Mouse (Mus musculus) natural killer cell, adult 2 months (primary cell): ENCODE measurements around the gene Neu1.
"Not testable (repeated sequence)": the region's sequence is repeated elsewhere in the genome, so short reads cannot be mapped to it uniquely, and the experiment has no call there.

Experiments used
- DNase-seq, 2 experiments: peaks; one replicate each; pipeline ENCODE4 v3.0.0; 2022; ENCODE audit warnings: low spot score in 2 of 2

Neu1 gene

DNA sequence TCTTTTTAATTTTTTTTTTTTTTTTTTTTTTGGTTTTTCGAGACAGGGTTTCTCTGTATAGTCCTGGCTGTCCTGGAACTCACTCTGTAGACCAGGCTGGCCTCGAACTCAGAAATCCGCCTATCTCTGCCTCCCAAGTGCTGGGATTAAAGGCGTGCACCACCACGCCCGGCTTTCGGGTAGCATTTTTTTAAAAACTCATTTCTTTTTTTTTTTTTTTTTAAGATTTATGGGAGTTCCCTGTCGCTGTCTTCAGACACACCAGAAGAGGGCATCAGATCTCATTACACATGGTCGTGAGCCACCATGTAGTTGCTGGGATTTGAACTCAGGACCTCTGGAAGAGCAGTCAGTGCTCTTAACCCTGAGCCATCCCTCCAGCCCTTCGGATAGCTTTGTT, 29.1 kb upstream of the Neu1 start:
- DNase-seq, result not testable (repeated sequence)

DNA sequence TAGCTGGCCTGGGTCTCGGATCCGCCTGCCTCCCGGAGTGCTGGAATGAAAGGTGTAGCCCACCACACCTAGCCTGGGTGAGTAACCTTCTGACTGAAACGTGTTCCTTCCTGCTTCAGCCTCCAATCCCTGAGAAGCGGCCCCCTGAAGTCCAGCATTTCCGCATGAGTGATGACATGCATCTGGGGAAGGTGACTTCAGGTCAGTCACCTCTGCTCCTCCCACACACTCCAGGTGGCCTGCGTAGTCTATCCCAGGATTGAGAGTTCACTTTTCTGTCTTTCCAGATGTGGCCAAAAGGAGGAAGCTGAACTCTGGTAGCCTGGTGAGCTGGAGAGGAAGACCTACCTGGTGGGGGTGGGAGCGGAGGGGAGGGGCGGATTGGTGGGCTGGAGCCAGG, 28.2 kb upstream of the Neu1 start:
- DNase-seq, result no peak

GRCm38 (mm10) chr17:34910982-34911381, 20.1 kb upstream of the Neu1 start:
- DNase-seq, result no peak

GRCm38 (mm10) chr17:34911945-34912351, 19.1 kb upstream of the Neu1 start:
- DNase-seq, result peak; percentile 80 to 88

GRCm38 (mm10) chr17:34913930-34914665, 17.0 kb upstream of the Neu1 start, which contains the start of gene Slc44a4:
Gene Slc44a4 (plus strand): TSS chr17:34914466.
- DNase-seq, result no peak

DNA sequence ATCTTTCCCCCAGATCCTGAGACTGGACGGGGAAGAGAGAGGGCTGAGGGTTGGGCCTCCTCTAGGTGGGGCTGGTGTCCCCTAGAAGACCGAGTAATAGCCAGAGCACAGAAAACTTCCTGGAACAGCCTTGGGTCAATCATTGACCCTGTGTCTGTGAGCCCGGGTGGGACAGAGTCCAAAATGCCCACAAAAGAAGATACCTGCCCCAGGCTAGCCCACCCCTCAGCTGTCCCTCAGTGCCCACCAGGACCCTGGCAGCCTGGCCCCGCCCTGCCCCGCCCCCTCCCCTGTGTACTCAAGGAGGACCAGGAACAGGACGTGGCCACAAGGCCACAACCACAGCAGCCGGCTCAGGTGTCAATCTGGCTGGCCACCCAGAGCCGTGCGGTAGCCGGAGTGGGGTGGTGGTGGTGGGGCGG, 15.6 kb upstream of the Neu1 start:
- peak in 1 of 2 experiments; percentile 18 for DNase-seq

DNA sequence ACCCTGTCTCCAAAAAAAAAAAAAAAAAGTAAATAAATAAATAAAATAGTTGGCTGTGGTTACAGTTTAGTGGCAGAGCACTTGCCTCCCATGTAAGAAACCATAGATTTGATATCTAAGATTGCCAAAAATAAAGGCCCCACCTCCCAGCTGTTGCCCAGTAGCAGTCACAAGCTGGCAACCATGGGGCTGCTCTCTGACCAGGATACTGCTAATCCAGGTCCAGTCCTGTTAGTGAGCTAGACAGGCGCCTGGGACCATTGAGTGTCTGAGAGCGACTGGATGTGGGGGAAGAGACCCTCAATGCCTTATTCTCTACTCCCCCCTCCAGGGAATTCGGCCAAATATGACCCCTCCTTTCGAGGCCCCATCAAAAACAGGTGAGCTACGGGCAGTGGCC, 14.7 kb upstream of the Neu1 start:
- no peak for DNase-seq

GRCm38 (mm10) chr17:34917188-34917587, 13.9 kb upstream of the Neu1 start:
- DNase-seq, result no peak

GRCm38 (mm10) chr17:34922939-34923338, 8.1 kb upstream of the Neu1 start:
- no peak for DNase-seq

GRCm38 (mm10) chr17:34924258-34924657, 6.8 kb upstream of the Neu1 start:
- no peak for DNase-seq

DNA sequence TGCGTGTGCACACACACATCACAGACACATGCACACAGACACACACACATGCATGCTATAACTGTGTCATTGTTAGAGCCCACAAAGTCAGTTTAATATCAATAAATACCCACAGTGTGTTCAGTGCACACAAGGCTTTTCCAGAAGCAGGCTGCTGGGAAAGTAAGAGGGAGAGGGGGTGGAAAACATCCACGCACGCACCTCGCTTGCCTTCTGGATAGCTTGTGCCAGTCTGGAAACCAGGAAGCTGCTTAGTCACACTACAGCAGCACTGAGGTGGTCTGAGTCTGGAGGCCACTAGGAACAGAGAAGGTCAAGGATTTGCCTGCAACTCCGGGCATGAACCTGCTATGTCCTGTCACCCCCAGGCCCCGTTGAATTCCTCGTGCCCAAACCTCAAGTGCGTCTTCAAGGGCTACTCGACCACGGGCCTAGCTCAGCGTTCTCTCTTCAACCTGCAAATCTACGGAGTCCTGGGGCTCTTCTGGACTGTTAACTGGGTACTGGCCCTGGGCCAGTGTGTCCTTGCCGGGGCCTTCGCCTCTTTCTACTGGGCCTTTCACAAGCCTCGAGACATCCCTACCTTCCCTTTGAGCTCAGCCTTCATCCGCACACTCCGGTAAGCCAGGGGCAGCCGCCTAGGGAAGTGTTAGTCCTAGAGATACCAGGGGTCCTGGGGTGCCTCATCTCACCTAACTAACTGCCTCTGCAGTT, 3.6 kb upstream of the Neu1 start:
- no peak for DNase-seq

DNA sequence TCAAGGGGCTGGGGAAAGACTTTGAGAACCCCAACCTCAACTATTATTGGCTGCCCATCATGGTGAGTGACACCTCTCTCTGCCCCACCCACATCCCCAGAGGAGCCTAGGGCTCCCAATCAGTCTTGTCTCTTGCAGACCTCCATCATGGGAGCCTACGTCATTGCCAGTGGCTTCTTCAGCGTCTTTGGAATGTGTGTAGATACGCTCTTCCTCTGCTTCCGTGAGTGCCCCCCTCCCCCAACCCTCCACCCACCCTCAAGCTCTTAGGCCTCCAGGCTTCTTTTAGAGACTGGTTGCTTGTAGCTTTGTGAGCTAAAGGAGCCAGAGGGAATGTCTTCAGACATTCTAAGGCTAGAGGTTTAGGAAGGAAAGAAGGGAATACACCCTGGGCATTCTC, 2.2 kb upstream of the Neu1 start:
- DNase-seq, result no peak

DNA sequence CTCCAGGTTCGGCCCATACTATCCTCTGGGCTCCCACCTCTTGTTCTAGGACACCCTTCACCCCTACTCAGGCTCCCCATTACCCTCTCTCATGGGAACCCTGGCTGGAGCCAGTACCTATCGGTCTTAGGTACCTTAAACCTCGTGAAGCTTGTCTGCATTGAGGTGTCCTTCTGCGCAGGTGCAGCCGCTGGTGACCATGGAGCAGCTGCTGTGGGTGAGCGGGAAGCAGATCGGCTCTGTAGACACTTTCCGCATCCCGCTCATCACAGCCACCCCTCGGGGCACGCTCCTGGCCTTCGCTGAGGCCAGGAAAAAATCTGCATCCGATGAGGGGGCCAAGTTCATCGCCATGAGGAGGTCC, 664 bp downstream of the Neu1 start:
- DNase-seq, result peak; percentile 13 to 35

DNA sequence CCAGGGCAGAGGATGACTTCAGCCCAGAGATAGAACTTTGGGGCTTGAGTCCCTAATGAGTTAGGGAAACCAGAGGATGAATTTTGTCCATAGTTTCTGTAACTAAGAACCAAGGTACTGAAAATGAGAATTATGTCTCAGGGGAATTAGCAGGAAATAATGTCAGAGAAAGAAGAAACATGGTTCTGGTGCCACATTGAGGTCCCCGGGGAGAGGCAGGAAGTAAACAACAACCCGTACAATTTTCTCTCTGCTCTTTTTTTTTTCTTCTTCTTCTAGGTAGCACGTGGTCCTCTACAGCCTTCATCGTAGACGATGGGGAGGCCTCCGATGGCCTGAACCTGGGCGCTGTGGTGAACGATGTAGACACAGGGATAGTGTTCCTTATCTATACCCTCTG, 1.2 kb downstream of the Neu1 start:
- DNase-seq, result peak in 1 of 2 experiments; percentile 66

- DNase-seq, result no peak
These were observed 3.0 kb downstream of the Neu1 start for GRCm38 (mm10) chr17:34934031-34934430.

DNA sequence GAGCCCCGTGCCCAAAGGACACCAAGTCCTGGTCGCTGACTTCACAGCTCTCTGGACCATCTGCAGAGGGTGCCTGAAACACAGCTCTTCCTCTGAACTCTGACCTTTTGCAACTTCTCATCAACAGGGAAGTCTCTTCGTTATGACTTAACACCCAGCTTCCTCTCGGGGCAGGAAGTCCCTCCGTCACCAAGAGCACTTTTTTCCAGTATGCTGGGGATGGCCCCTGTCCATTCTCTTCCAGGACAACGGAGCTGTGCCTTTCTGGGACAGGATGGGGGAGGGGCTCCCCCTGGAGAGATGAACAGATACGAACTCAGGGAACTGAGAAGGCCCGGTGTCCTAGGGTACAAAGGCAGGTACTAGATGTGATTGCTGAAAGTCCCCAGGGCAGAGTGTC, 3.8 kb downstream of the Neu1 start:
- no peak for DNase-seq

- no peak for DNase-seq
These were observed 7.0 kb downstream of the Neu1 start for GRCm38 (mm10) chr17:34937960-34938505.

GRCm38 (mm10) chr17:34941344-34942041, 10.4 kb downstream of the Neu1 start:
- peak in 1 of 2 experiments; percentile 17 for DNase-seq

DNA sequence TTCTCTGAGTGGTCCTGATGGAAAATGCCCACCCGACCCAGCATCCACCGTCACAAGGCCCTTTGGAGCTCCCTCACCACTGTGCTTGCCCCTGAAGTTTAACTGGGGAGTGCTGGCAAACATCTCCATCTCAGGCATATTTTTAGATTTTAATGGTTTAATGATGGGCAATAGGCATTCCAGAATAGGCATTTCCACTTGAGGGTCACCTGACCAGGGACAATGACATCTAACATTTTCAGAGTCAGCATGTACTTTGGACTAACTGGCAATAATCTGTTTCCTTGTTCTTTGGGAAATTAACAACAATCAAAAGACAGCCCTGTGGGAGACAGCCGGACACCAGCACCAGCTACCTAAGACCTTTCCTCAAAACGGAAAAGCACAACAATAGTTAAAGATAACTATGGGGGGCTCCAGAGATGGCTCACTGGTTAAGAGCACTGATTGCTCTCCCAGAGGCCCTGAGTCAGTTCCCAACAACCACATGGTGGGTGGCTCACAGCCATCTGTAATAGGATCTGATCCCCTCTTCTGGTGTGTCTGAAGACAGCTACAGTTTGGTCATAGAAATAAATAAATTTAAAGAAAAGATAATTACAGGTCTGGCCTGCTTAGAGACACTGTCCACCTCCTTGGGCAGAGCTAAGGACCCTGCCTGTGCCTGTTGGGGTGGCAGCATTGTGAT, 12.2 kb downstream of the Neu1 start:
- DNase-seq, result no peak

DNA sequence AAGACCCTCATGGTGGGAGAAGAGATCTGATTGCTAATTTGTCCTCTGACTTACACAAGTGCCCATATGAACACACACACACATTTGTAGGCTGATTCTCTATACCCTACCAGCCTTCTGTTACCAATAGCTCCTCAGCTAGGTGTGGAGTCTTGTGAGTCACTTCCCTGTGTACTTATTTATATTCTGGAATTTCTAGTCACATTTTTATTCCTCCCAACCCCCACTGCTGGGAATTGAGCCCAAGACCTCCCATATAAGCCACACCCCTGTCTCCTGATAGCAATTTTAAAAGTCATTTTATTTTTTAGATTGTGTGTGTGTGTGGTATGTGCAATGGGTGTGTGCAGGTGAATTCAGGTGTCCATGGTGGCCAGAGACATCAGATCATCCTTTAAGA, 13.3 kb downstream of the Neu1 start:
- no peak for DNase-seq

- DNase-seq, result no peak
These were observed 15.6 kb downstream of the Neu1 start for GRCm38 (mm10) chr17:34946486-34947140.
